In genomic region chr3:89299499-89299898, GRCm38 (mm10) we compare ENCODE assay signal across 8 mouse cellular contexts. TPM values are rescaled to one million over a fixed set of nuclear protein-coding genes. Genes with fewer than 3 reads are reported as not detected.
A peak's percentile ranks its signal among the peaks of the same experiment; 100 is the strongest.
DNase-seq lines count a peak whose midpoint lies in the region; ATAC-seq lines count a peak whose summit lies in the region.

No protein-coding gene starts in this region.

- H3K36me3 ChIP-seq in heart, embryonic 11.5 days (ENCODE audit: control insufficient read depth, insufficient read depth, low read length) = no peaks in the 10 kb centered on the region
- H3K36me3 ChIP-seq in heart, embryonic 15.5 days = no peaks in the 10 kb centered on the region
- H3K36me3 ChIP-seq in midbrain, embryonic 10.5 days = no peaks in the 10 kb centered on the region

- H3K9me3 ChIP-seq in heart, embryonic 11.5 days (replicated peaks; ENCODE audit: control insufficient read depth, low read length) = no peaks in the 10 kb centered on the region
- H3K9me3 ChIP-seq in heart, embryonic 15.5 days (replicated peaks) = no peaks in the 10 kb centered on the region
- no peaks in the 10 kb centered on the region for H3K9me3 ChIP-seq in midbrain, embryonic 10.5 days (replicated peaks)

- no peaks in the 10 kb centered on the region for H3K27me3 ChIP-seq in heart, embryonic 11.5 days (ENCODE audit: control insufficient read depth, insufficient read depth, low read length)
- no peaks in the 10 kb centered on the region for H3K27me3 ChIP-seq in heart, embryonic 15.5 days
- peaks cover 26% of the 10 kb centered on the region for H3K27me3 ChIP-seq in midbrain, embryonic 10.5 days (ENCODE audit: low read depth, poor library complexity, severe bottlenecking)

- 2% methylated on average over 14 of the region's 14 CpGs for WGBS in heart, embryonic 11.5 days (ENCODE audit: insufficient replicate concordance)
- WGBS in heart, embryonic 15.5 days = under 1% methylated on average over 14 of the region's 14 CpGs
- WGBS in midbrain, embryonic 10.5 days = 3% methylated on average over 14 of the region's 14 CpGs

- no peak for DNase-seq in heart, postnatal 36 days
- DNase-seq in adrenal gland, postnatal 36 days = peak; percentile 64 to 67
- DNase-seq in kidney, postnatal 25 days = peak; percentile 61 to 76
- peak; percentile 50 for DNase-seq in midbrain, embryonic 10.5 days (ENCODE audit: low spot score)
- peak; percentile 71 for DNase-seq in thymus, postnatal 4 days
- DNase-seq in cerebellum, adult 9-11 months = no peak

- peaks cover 3% of the 10 kb centered on the region; the same call in 1 of the 2 replicates for H3K4me1 ChIP-seq in heart, embryonic 11.5 days (ENCODE audit: control insufficient read depth, insufficient read depth, low read length)
- peaks cover 10% of the 10 kb centered on the region for H3K4me1 ChIP-seq in heart, embryonic 15.5 days (replicated peaks)
- H3K4me1 ChIP-seq in midbrain, embryonic 10.5 days = peaks cover 9% of the 10 kb centered on the region

- no peak overlapping the region for H3K27ac ChIP-seq in heart, embryonic 11.5 days (ENCODE audit: low read depth, low read length)
- no peak overlapping the region for H3K27ac ChIP-seq in heart, embryonic 15.5 days
- no peak overlapping the region for H3K27ac ChIP-seq in midbrain, embryonic 10.5 days (replicated peaks)

- H3K4me3 ChIP-seq in heart, embryonic 11.5 days (ENCODE audit: low read depth, low read length) = peak overlapping the region; percentile 16
- H3K4me3 ChIP-seq in heart, embryonic 15.5 days = peak overlapping the region; percentile 42
- peak overlapping the region; percentile 38 for H3K4me3 ChIP-seq in midbrain, embryonic 10.5 days

- intact Hi-C loops in heart, postnatal 36 days (cut with DNase I) = no loop called here

- H3K9ac ChIP-seq in heart, embryonic 11.5 days (ENCODE audit: low read depth, low read length) = peak overlapping the region; percentile 39; the same call in 1 of the 2 replicates
- H3K9ac ChIP-seq in heart, embryonic 15.5 days = peak overlapping the region; percentile 34; the same call in 1 of the 2 replicates

- ATAC-seq in heart, embryonic 11.5 days (replicated peaks; ENCODE audit: insufficient number of reproducible peaks, low FRiP score, low TSS enrichment) = no peak
- no peak for ATAC-seq in heart, embryonic 15.5 days (replicated peaks; ENCODE audit: insufficient number of reproducible peaks, insufficient read depth, low FRiP score, low read depth)

- peak overlapping the region; percentile 66 for H3K4me2 ChIP-seq in heart, embryonic 11.5 days
- peak overlapping the region; percentile 66 for H3K4me2 ChIP-seq in heart, embryonic 15.5 days

RNA-seq across cellular contexts. Expression of gene Efna1, which starts 18.6 kb away (rescaled TPM):
- polyA plus RNA-seq in heart, embryonic 11.5 days (2014; fragmentation: Nextera tagmentation; extraction: Ambion mirVana) = 29.9 and 33.0 TPM in 2 replicates
- total RNA-seq in heart, postnatal 36 days (2021) = 10 to 100 TPM; 28.3 to 42.6 TPM
- 10 to 100 TPM in 1 of 2 experiments, 1 to 10 TPM in 1; 9.8 to 12.5 TPM for total RNA-seq in adrenal gland, postnatal 36 days (2021)
- polyA plus RNA-seq in heart, embryonic 15.5 days (2015; fragmentation: Nextera tagmentation; extraction: Ambion mirVana) = 35.0 and 39.9 TPM in 2 replicates
- 11.8 TPM in 2 replicates for polyA plus RNA-seq in midbrain, embryonic 10.5 days (2016; fragmentation: Nextera tagmentation; extraction: Ambion mirVana)

RNA-seq across cellular contexts. Expression of gene Efna3, which starts 23.3 kb away (rescaled TPM):
- polyA plus RNA-seq in heart, embryonic 11.5 days (2014; fragmentation: Nextera tagmentation; extraction: Ambion mirVana) = 1.9 TPM in 2 replicates
- not detected for total RNA-seq in heart, postnatal 36 days (2021)
- under 1 TPM; 0.23 to 0.53 TPM for total RNA-seq in adrenal gland, postnatal 36 days (2021)
- 0.73 and 2.7 TPM in 2 replicates for polyA plus RNA-seq in heart, embryonic 15.5 days (2015; fragmentation: Nextera tagmentation; extraction: Ambion mirVana)
- 3.9 and 7.0 TPM in 2 replicates for polyA plus RNA-seq in midbrain, embryonic 10.5 days (2016; fragmentation: Nextera tagmentation; extraction: Ambion mirVana)

RNA-seq across cellular contexts. Expression of gene Slc50a1, which starts 29.1 kb away (rescaled TPM):
- 37.5 and 40.9 TPM in 2 replicates for polyA plus RNA-seq in heart, embryonic 11.5 days (2014; fragmentation: Nextera tagmentation; extraction: Ambion mirVana)
- 10 to 100 TPM; 20.5 to 23.0 TPM for total RNA-seq in heart, postnatal 36 days (2021)
- total RNA-seq in adrenal gland, postnatal 36 days (2021) = 10 to 100 TPM; 42.0 to 47.7 TPM
- 44.5 and 49.5 TPM in 2 replicates for polyA plus RNA-seq in heart, embryonic 15.5 days (2015; fragmentation: Nextera tagmentation; extraction: Ambion mirVana)
- polyA plus RNA-seq in midbrain, embryonic 10.5 days (2016; fragmentation: Nextera tagmentation; extraction: Ambion mirVana) = 29.8 and 34.3 TPM in 2 replicates

RNA-seq across cellular contexts. Expression of gene Efna4, which starts 38.3 kb away (rescaled TPM):
- 9.3 and 10.2 TPM in 2 replicates for polyA plus RNA-seq in heart, embryonic 11.5 days (2014; fragmentation: Nextera tagmentation; extraction: Ambion mirVana)
- total RNA-seq in heart, postnatal 36 days (2021) = under 1 TPM; 0.19 to 0.22 TPM
- 1 to 10 TPM in 1 of 2 experiments, under 1 TPM in 1; 0.93 to 1.3 TPM for total RNA-seq in adrenal gland, postnatal 36 days (2021)
- 6.0 and 8.1 TPM in 2 replicates for polyA plus RNA-seq in heart, embryonic 15.5 days (2015; fragmentation: Nextera tagmentation; extraction: Ambion mirVana)
- polyA plus RNA-seq in midbrain, embryonic 10.5 days (2016; fragmentation: Nextera tagmentation; extraction: Ambion mirVana) = 20.5 and 21.9 TPM in 2 replicates

RNA-seq across cellular contexts. Expression of gene Dpm3, which starts 40.3 kb away (rescaled TPM):
- 83.1 and 94.1 TPM in 2 replicates for polyA plus RNA-seq in heart, embryonic 11.5 days (2014; fragmentation: Nextera tagmentation; extraction: Ambion mirVana)
- 10 to 100 TPM; 50.0 to 52.3 TPM for total RNA-seq in heart, postnatal 36 days (2021)
- total RNA-seq in adrenal gland, postnatal 36 days (2021) = 100 to 1,000 TPM; 117 to 130 TPM
- polyA plus RNA-seq in heart, embryonic 15.5 days (2015; fragmentation: Nextera tagmentation; extraction: Ambion mirVana) = 88.4 and 88.7 TPM in 2 replicates
- 94.9 and 101 TPM in 2 replicates for polyA plus RNA-seq in midbrain, embryonic 10.5 days (2016; fragmentation: Nextera tagmentation; extraction: Ambion mirVana)

Comparison
In these comparisons a context has a peak if more than half of its experiments do, and no peak if none do; other contexts are left out.
1. DNase-seq: peak in adrenal gland, postnatal 36 days (2 of 2), kidney, postnatal 25 days (2 of 2), midbrain, embryonic 10.5 days (single experiment) and thymus, postnatal 4 days (single experiment); none in heart, postnatal 36 days (0 of 2) and cerebellum, adult 9-11 months (single experiment).
2. Peak in every context shown above with its lines, with median percentiles within 50 percentile points of each other: H3K4me3 ChIP-seq.